8 mouse cellular contexts compared by ENCODE assay signal in the genomic region with DNA sequence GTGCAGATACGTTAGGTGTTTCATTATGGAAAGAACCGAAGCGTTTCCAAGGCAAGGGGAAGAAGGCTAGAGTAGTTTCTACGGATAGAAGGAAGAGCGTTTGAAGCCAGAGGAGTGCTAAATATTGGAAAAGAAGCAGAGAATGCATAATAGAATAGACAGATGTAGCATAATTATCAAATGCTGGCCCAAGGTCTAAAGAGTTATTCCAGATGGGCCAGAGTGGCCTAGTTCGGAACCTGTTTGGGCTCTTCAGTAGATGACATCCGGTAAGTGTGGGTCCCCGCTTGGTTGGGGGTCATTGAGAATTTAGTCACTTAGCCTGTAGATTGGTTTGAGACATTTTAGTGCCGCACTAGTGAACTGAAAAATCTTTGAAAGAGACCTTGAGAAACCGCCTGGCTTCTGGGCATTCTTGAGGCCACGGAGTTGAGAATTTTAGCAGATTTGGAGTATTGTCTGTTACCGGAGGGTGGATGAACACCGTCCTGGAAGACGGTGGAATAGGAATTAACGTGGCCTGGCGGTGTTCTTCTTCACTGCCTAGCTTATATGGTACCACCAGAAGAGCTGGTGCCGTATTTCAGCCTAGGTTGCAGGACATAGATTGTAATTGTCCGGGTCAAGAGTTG. TPM values are rescaled to one million over a fixed set of nuclear protein-coding genes. Genes with fewer than 3 reads are reported as not detected.
A peak's percentile ranks its signal among the peaks of the same experiment; 100 is the strongest.
DNase-seq lines count a peak whose midpoint lies in the region; ATAC-seq and TF ChIP-seq lines count a peak whose summit lies in the region.

No protein-coding gene starts in this region.

- H3K4me3 ChIP-seq in lung, adult 2 months (replicated peaks; ENCODE audit: extremely low read depth, low read depth, low read length): peak overlapping the region; percentile 47
- H3K4me3 ChIP-seq in embryonic facial prominence, embryonic 13.5 days: peak overlapping the region; percentile 89
- peak overlapping the region; percentile 97 for H3K4me3 ChIP-seq in kidney, embryonic 16.5 days (ENCODE audit: low read length)
- H3K4me3 ChIP-seq in neural tube, embryonic 11.5 days (ENCODE audit: low read depth, low read length): peak overlapping the region; percentile 96

- H3K27me3 ChIP-seq in embryonic facial prominence, embryonic 13.5 days: no peaks in the 10 kb centered on the region
- H3K27me3 ChIP-seq in kidney, embryonic 16.5 days (ENCODE audit: insufficient read depth, low read length): no peaks in the 10 kb centered on the region
- H3K27me3 ChIP-seq in neural tube, embryonic 11.5 days (ENCODE audit: control insufficient read depth, insufficient read depth, low read length): no peaks in the 10 kb centered on the region

- peak; percentile 24 for DNase-seq in CD4-positive, CD25-positive, alpha-beta regulatory T cell, adult 2 months (ENCODE audit: low read depth, low spot score)
- no peak for DNase-seq in lung, adult 2 months
- no peak for DNase-seq in lung, postnatal 14 days
- peak; percentile 18 for DNase-seq in neural tube, embryonic 11.5 days (ENCODE audit: low spot score)
- DNase-seq in gastrocnemius, adult 8-10 months (ENCODE audit: low spot score in 2 of 2): no peak

- H3K27ac ChIP-seq in embryonic facial prominence, embryonic 13.5 days: peak overlapping the region; percentile 96
- peak overlapping the region; percentile 96 for H3K27ac ChIP-seq in kidney, embryonic 16.5 days (ENCODE audit: low read length)
- H3K27ac ChIP-seq in neural tube, embryonic 11.5 days (ENCODE audit: low read depth, low read length): peak overlapping the region; percentile 92

- H3K9me3 ChIP-seq in embryonic facial prominence, embryonic 13.5 days: no peaks in the 10 kb centered on the region
- no peaks in the 10 kb centered on the region for H3K9me3 ChIP-seq in kidney, embryonic 16.5 days (ENCODE audit: low read length)
- no peaks in the 10 kb centered on the region for H3K9me3 ChIP-seq in neural tube, embryonic 11.5 days (ENCODE audit: control insufficient read depth, low read length)

- no peak for ATAC-seq in CD4-positive, CD25-positive, alpha-beta regulatory T cell, adult 4 months
- no peak for ATAC-seq in embryonic facial prominence, embryonic 13.5 days (ENCODE audit: insufficient number of reproducible peaks, insufficient read depth, low FRiP score, low TSS enrichment, low read depth)
- ATAC-seq in kidney, embryonic 16.5 days (ENCODE audit: low FRiP score, low TSS enrichment): no peak
- no peak for ATAC-seq in neural tube, embryonic 11.5 days (ENCODE audit: insufficient read depth, low FRiP score, low TSS enrichment)

- H3K36me3 ChIP-seq in embryonic facial prominence, embryonic 13.5 days: no peaks in the 10 kb centered on the region
- no peaks in the 10 kb centered on the region for H3K36me3 ChIP-seq in kidney, embryonic 16.5 days (ENCODE audit: insufficient read depth, low read length)
- no peaks in the 10 kb centered on the region for H3K36me3 ChIP-seq in neural tube, embryonic 11.5 days (ENCODE audit: control insufficient read depth, insufficient read depth, low read length)

- H3K9ac ChIP-seq in embryonic facial prominence, embryonic 13.5 days: peak overlapping the region; percentile 97
- H3K9ac ChIP-seq in kidney, embryonic 16.5 days (replicated peaks; ENCODE audit: low read length): peak overlapping the region; percentile 99
- peak overlapping the region; percentile 98 for H3K9ac ChIP-seq in neural tube, embryonic 11.5 days (ENCODE audit: low read length)

- TF ChIP-seq CTCF in lung, adult 2 months (IDR thresholded peaks at IDR 0.05; ENCODE audit: insufficient read depth, low read length): no peak

- 2% methylated on average over 18 of the region's 18 CpGs for WGBS in lung, adult 2 months
- 2% methylated on average over 18 of the region's 18 CpGs for WGBS in embryonic facial prominence, embryonic 13.5 days
- 1% methylated on average over 18 of the region's 18 CpGs for WGBS in kidney, embryonic 16.5 days
- WGBS in neural tube, embryonic 11.5 days: 2% methylated on average over 18 of the region's 18 CpGs

- TF ChIP-seq POLR2A in lung, adult 2 months (IDR thresholded peaks at IDR 0.05; ENCODE audit: borderline replicate concordance, extremely low read depth, low read depth, low read length): no peak

- H3K4me2 ChIP-seq in embryonic facial prominence, embryonic 13.5 days: peak overlapping the region; percentile 93
- H3K4me2 ChIP-seq in kidney, embryonic 16.5 days (replicated peaks; ENCODE audit: low read depth, low read length): peak overlapping the region; percentile 92
- H3K4me2 ChIP-seq in neural tube, embryonic 11.5 days (ENCODE audit: low read depth): peak overlapping the region; percentile 67

- H3K4me1 ChIP-seq in lung, adult 2 months (ENCODE audit: control insufficient read depth, insufficient read depth, low read length): peaks cover 10% of the 10 kb centered on the region; the same call in 1 of the 2 replicates
- peaks cover 16% of the 10 kb centered on the region for H3K4me1 ChIP-seq in embryonic facial prominence, embryonic 13.5 days
- peaks cover 20% of the 10 kb centered on the region for H3K4me1 ChIP-seq in kidney, embryonic 16.5 days (ENCODE audit: insufficient read depth, low read length)
- peaks cover 8% of the 10 kb centered on the region for H3K4me1 ChIP-seq in neural tube, embryonic 11.5 days (ENCODE audit: control insufficient read depth, insufficient read depth, low read length)

RNA-seq across cellular contexts. Expression of a gene that starts 1.1 kb away (rescaled TPM):
- polyA plus RNA-seq in CD4-positive, CD25-positive, alpha-beta regulatory T cell, adult 4 months (2017; shearing (Covaris generic)): 10 to 100 TPM; 44.3 to 57.6 TPM
- polyA plus RNA-seq in lung, adult 2 months (2012; rRNA removed): 6.2 and 9.1 TPM in 2 replicates
- 62.3 and 66.7 TPM in 2 replicates for polyA plus RNA-seq in embryonic facial prominence, embryonic 13.5 days (2015; fragmentation: Nextera tagmentation; extraction: Ambion mirVana)
- 59.0 and 60.1 TPM in 2 replicates for polyA plus RNA-seq in kidney, embryonic 16.5 days (2015; fragmentation: Nextera tagmentation; extraction: Ambion mirVana)
- polyA plus RNA-seq in neural tube, embryonic 11.5 days (2014; fragmentation: Nextera tagmentation; extraction: Ambion mirVana): 45.4 and 46.5 TPM in 2 replicates
- total RNA-seq in gastrocnemius, adult 8-10 months (2022): 10 to 100 TPM; 21.7 to 33.4 (median 27.0) TPM

Comparison
In these comparisons a context has a peak if more than half of its experiments do, and no peak if none do; other contexts are left out.
1. DNase-seq: peak in CD4-positive, CD25-positive, alpha-beta regulatory T cell, adult 2 months (single experiment) and neural tube, embryonic 11.5 days (single experiment); none in lung, adult 2 months (single experiment), lung, postnatal 14 days (single experiment) and gastrocnemius, adult 8-10 months (0 of 2).
2. H3K4me3 ChIP-seq: peak in every context shown above with its lines; median percentile 97 in kidney, embryonic 16.5 days; 96 in neural tube, embryonic 11.5 days; 89 in embryonic facial prominence, embryonic 13.5 days; 47 in lung, adult 2 months.
3. Peak in every context shown above with its lines, with median percentiles within 50 percentile points of each other: H3K27ac ChIP-seq, H3K4me2 ChIP-seq and H3K9ac ChIP-seq.